Mouse (Mus musculus) lung, postnatal 14 days (tissue): ENCODE data around the gene 1700020L24Rik.

Experiments used
- DNase-seq: peaks from one replicate; pipeline ENCODE4 v3.0.0; 2021

1700020L24Rik gene

GRCm38 (mm10) chr11:83437377-83437776 is at the start of gene 1700020L24Rik:
Gene 1700020L24Rik (plus strand): TSS chr11:83437677.
- no peak for DNase-seq

- no peak for DNase-seq
Measured at GRCm38 (mm10) chr11:83393062-83393461, 44.4 kb upstream of the 1700020L24Rik start.

GRCm38 (mm10) chr11:83394802-83395439 is 42.6 kb upstream of the 1700020L24Rik start:
- DNase-seq = no peak

GRCm38 (mm10) chr11:83397626-83398025 is 39.9 kb upstream of the 1700020L24Rik start:
- peak; percentile 9 for DNase-seq

GRCm38 (mm10) chr11:83398724-83399123 is 38.8 kb upstream of the 1700020L24Rik start:
- no peak for DNase-seq

- DNase-seq = no peak
Measured at GRCm38 (mm10) chr11:83403787-83404186, 33.7 kb upstream of the 1700020L24Rik start.

- no peak for DNase-seq
Measured at GRCm38 (mm10) chr11:83406391-83406790, 31.1 kb upstream of the 1700020L24Rik start.

GRCm38 (mm10) chr11:83408242-83408641 is 29.2 kb upstream of the 1700020L24Rik start:
- DNase-seq = no peak

- peak; percentile 17 for DNase-seq
Measured at GRCm38 (mm10) chr11:83409087-83409754, 28.3 kb upstream of the 1700020L24Rik start, which contains the start of gene Rasl10b. Gene Rasl10b (plus strand): TSS chr11:83409137.

- DNase-seq = no peak
Measured at GRCm38 (mm10) chr11:83409792-83410291, 27.6 kb upstream of the 1700020L24Rik start.

- DNase-seq = no peak
Measured at GRCm38 (mm10) chr11:83410510-83410909, 27.0 kb upstream of the 1700020L24Rik start.

GRCm38 (mm10) chr11:83417080-83417479 is 20.4 kb upstream of the 1700020L24Rik start:
- peak; percentile 78 for DNase-seq

GRCm38 (mm10) chr11:83417708-83418107 is 19.8 kb upstream of the 1700020L24Rik start:
- no peak for DNase-seq

GRCm38 (mm10) chr11:83418566-83418965 is 18.9 kb upstream of the 1700020L24Rik start:
- no peak for DNase-seq

GRCm38 (mm10) chr11:83420338-83420737 is 17.1 kb upstream of the 1700020L24Rik start:
- no peak for DNase-seq

- peak; percentile 85 for DNase-seq
Measured at GRCm38 (mm10) chr11:83421305-83421704, 16.2 kb upstream of the 1700020L24Rik start.

- DNase-seq = peak; percentile 77
Measured at GRCm38 (mm10) chr11:83424681-83425080, 12.8 kb upstream of the 1700020L24Rik start.

- peak; percentile 30 for DNase-seq
Measured at GRCm38 (mm10) chr11:83426964-83427363, 10.5 kb upstream of the 1700020L24Rik start.

GRCm38 (mm10) chr11:83429355-83429754 is 8.1 kb upstream of the 1700020L24Rik start, which contains the start of gene Gas2l2:
Gene Gas2l2 (minus strand): TSS chr11:83429455.
- DNase-seq = no peak

GRCm38 (mm10) chr11:83432533-83432932 is 4.9 kb upstream of the 1700020L24Rik start:
- DNase-seq = no peak

- DNase-seq = no peak
Measured at GRCm38 (mm10) chr11:83439426-83440060, 2.1 kb downstream of the 1700020L24Rik start.

- peak; percentile 90 for DNase-seq
Measured at GRCm38 (mm10) chr11:83440081-83441064, 2.9 kb downstream of the 1700020L24Rik start.
